Mouse (Mus musculus) embryonic facial prominence, embryonic 14.5 days (tissue): ENCODE results near the gene 4930556J24Rik. TPM values are rescaled to one million over a fixed set of nuclear protein-coding genes. Genes with fewer than 3 reads are reported as not detected.

Experiments used
- ATAC-seq: fragments of 200-750 bp; cut with Nextera tagmentation; 2 replicates; pipeline ENCODE4 v1.8.0; 2017; ENCODE audit warnings: low read depth, moderate number of reproducible peaks, moderate TSS enrichment
- DNase-seq: peaks from one replicate; pipeline ENCODE4 v3.0.0-alpha.2; 2015; ENCODE audit warnings: low spot score
- H3K27ac ChIP-seq: fragments of 300-500 bp; sonication (generic); replicated peaks from 2 replicates; pipeline ENCODE4 v1.5.1; 2014; ENCODE audit warnings: low read depth, mild to moderate bottlenecking, low read length, moderate library complexity
- H3K27me3 ChIP-seq: fragments of 300-500 bp; sonication (generic); replicated peaks from 2 replicates; pipeline ENCODE4 v1.6.1; 2014; ENCODE audit warnings: low read length; ENCODE audit not compliant: control insufficient read depth, insufficient read depth
- H3K36me3 ChIP-seq: fragments of 300-500 bp; sonication (generic); 2 replicates; pipeline ENCODE4 v1.6.1; 2014; ENCODE audit warnings: low read length, mixed read lengths; ENCODE audit not compliant: control insufficient read depth, insufficient read depth
- H3K4me1 ChIP-seq: fragments of 300-500 bp; sonication (generic); 2 replicates; pipeline ENCODE4 v1.6.1; 2014; ENCODE audit warnings: antibody characterized with exemption, low read length; ENCODE audit not compliant: control insufficient read depth, insufficient read depth
- H3K4me2 ChIP-seq: fragments of 300-500 bp; sonication (generic); 2 replicates; pipeline ENCODE4 v1.6.1; 2014; ENCODE audit warnings: low read depth, mild to moderate bottlenecking, low read length, moderate library complexity, mixed read lengths
- H3K4me3 ChIP-seq: fragments of 300-500 bp; sonication (generic); 2 replicates; pipeline ENCODE4 v1.5.1; 2014; ENCODE audit warnings: low read depth, mild to moderate bottlenecking, low read length
- H3K9ac ChIP-seq: fragments of 300-500 bp; sonication (generic); 2 replicates; pipeline ENCODE4 v1.6.1; 2014; ENCODE audit warnings: low read depth, mild to moderate bottlenecking, low read length, moderate library complexity, mixed read lengths
- H3K9me3 ChIP-seq: fragments of 300-500 bp; sonication (generic); 2 replicates; pipeline ENCODE4 v1.6.1; 2016; ENCODE audit warnings: low read length; ENCODE audit not compliant: control insufficient read depth
- WGBS: fragments of 180-500 bp; shearing (Covaris S2); extraction: QIAGEN DNeasy Blood & Tissue Kit; methylation state at CpG from one replicate; pipeline ENCODE4 v1.1.7; 2014; 5-methylcytosine and 5-hydroxymethylcytosine counted together
- polyA plus RNA-seq: library from polyadenylated mRNA; unstranded; fragments of >200 nt; fragmentation: Nextera tagmentation; extraction: Ambion mirVana; gene quantifications from 2 replicates; pipeline ENCODE4 v1.2.1, GENCODE M21; 2014

Gene 4930556J24Rik
- polyA plus RNA-seq, 1 experiment from 2014 or later, result not detected

DNA sequence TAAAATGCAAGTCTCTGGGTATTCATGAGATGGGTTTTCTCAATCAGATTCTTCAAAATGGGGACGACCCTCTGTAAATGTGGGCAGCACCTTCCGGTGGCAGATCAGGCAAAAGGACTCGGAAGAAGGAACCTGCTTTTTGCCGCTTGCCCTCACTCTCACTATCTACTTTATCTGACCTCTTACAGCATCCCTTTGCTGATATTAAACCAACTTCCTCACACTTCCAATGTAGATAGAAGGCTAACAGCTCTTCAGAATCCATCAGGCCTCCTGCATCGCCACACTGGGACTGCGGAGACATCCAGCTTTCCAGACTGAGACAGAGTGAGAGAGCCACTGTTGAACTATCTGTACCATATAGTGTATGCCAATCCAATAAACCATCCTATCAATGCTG lies 53.8 kb downstream of the 4930556J24Rik start:
- ATAC-seq, result no peak
- H3K9ac ChIP-seq, result no peak overlapping the region
- H3K36me3 ChIP-seq, result peaks cover 18% of the 10 kb centered on the region
- no peak overlapping the region for H3K4me2 ChIP-seq
- H3K9me3 ChIP-seq, result no peaks in the 10 kb centered on the region
- H3K4me3 ChIP-seq, result no peak overlapping the region
- H3K27me3 ChIP-seq, result no peaks in the 10 kb centered on the region
- WGBS, result 94% methylated on average over 6 of the region's 6 CpGs
- DNase-seq, result no peak
- no peaks in the 10 kb centered on the region for H3K4me1 ChIP-seq
- no peak overlapping the region for H3K27ac ChIP-seq

DNA sequence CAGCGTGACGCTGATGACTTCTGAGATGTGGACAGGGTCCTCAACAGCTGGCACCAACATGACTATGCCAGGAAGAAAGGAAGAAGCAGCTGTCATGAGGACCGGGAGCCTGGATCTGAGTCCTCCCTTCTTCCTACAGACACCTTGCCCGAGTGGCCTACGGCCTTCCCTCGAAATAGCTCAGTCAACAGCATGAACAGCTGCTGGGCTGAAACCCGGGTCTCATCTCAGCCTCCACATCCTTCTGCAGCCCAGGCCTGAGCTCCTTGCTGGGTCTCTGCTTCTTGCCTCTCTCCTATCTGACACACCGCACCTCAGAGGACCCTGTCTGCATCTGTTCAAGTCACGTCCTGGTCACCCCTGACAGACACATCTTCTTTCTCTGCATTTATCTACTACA lies 54.5 kb downstream of the 4930556J24Rik start:
- 91% methylated on average over 9 of the region's 9 CpGs for WGBS

GRCm38 (mm10) chr11:3921281-3921850 lies 55.2 kb downstream of the 4930556J24Rik start:
- H3K9me3 ChIP-seq, result no peaks in the 10 kb centered on the region
- peaks cover 18% of the 10 kb centered on the region for H3K36me3 ChIP-seq
- DNase-seq (peak; percentile 66), ATAC-seq (no peak)
- H3K9ac ChIP-seq, result no peak overlapping the region
- H3K4me1 ChIP-seq, result no peaks in the 10 kb centered on the region
- H3K4me2 ChIP-seq, result no peak overlapping the region
- H3K4me3 ChIP-seq, result no peak overlapping the region
- WGBS, result 35% methylated on average over 8 of the region's 8 CpGs
- H3K27me3 ChIP-seq, result no peaks in the 10 kb centered on the region
- H3K27ac ChIP-seq, result no peak overlapping the region

More for the DNA sequence above, 54.5 kb downstream of the 4930556J24Rik start:
- H3K27me3 ChIP-seq, result no peaks in the 10 kb centered on the region
- no peaks in the 10 kb centered on the region for H3K4me1 ChIP-seq
- no peak overlapping the region for H3K9ac ChIP-seq
- no peak overlapping the region for H3K4me3 ChIP-seq
- peaks cover 18% of the 10 kb centered on the region for H3K36me3 ChIP-seq
- ATAC-seq (no peak), DNase-seq (no peak)
- no peak overlapping the region for H3K4me2 ChIP-seq
- H3K9me3 ChIP-seq, result no peaks in the 10 kb centered on the region
- H3K27ac ChIP-seq, result no peak overlapping the region

DNA sequence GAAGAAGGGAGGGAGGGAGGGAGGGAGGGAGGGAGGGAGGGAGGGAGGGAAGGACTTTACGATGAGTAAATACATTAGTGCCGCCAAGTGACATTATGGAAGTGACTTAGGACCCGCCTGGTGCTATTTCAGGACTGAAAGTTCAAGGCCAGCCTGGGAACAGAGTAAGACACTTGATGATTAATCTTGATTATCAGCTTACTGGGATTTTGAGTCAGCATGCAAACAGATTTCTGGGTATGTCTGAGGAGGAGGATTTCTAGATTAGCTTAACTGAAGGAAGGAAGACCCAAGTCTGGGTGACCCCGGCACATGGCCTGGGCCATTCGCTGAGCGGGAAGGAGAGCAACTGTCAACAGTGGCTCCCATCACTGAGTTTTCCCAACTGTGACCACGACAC lies 56.1 kb downstream of the 4930556J24Rik start:
- H3K27me3 ChIP-seq, result no peaks in the 10 kb centered on the region
- H3K9me3 ChIP-seq, result no peaks in the 10 kb centered on the region
- H3K4me1 ChIP-seq, result no peaks in the 10 kb centered on the region
- H3K9ac ChIP-seq, result no peak overlapping the region
- H3K36me3 ChIP-seq, result peaks cover 18% of the 10 kb centered on the region
- DNase-seq (no peak), ATAC-seq (no peak)
- H3K27ac ChIP-seq, result no peak overlapping the region
- no peak overlapping the region for H3K4me3 ChIP-seq
- H3K4me2 ChIP-seq, result no peak overlapping the region
- WGBS, result 93% methylated on average over 7 of the region's 7 CpGs

GRCm38 (mm10) chr11:3918738-3919137 lies 57.8 kb downstream of the 4930556J24Rik start:
- DNase-seq, result no peak
- no peaks in the 10 kb centered on the region for H3K27me3 ChIP-seq
- H3K4me2 ChIP-seq, result no peak overlapping the region
- no peak for ATAC-seq
- H3K9ac ChIP-seq, result no peak overlapping the region
- peaks cover 11% of the 10 kb centered on the region for H3K36me3 ChIP-seq
- no peaks in the 10 kb centered on the region for H3K4me1 ChIP-seq
- no peak overlapping the region for H3K27ac ChIP-seq
- 38% methylated on average over 1 of the region's 1 CpGs for WGBS
- H3K9me3 ChIP-seq, result no peaks in the 10 kb centered on the region
- no peak overlapping the region for H3K4me3 ChIP-seq

- H3K27ac ChIP-seq, result peak within 1 kb of the TSS; percentile 84
- peak; percentile 87 for DNase-seq
Observed at GRCm38 (mm10) chr11:3914109-3914840, 62.3 kb downstream of the 4930556J24Rik start, which contains the start of gene Slc35e4. Gene Slc35e4 (minus strand): TSS chr11:3914664.

DNA sequence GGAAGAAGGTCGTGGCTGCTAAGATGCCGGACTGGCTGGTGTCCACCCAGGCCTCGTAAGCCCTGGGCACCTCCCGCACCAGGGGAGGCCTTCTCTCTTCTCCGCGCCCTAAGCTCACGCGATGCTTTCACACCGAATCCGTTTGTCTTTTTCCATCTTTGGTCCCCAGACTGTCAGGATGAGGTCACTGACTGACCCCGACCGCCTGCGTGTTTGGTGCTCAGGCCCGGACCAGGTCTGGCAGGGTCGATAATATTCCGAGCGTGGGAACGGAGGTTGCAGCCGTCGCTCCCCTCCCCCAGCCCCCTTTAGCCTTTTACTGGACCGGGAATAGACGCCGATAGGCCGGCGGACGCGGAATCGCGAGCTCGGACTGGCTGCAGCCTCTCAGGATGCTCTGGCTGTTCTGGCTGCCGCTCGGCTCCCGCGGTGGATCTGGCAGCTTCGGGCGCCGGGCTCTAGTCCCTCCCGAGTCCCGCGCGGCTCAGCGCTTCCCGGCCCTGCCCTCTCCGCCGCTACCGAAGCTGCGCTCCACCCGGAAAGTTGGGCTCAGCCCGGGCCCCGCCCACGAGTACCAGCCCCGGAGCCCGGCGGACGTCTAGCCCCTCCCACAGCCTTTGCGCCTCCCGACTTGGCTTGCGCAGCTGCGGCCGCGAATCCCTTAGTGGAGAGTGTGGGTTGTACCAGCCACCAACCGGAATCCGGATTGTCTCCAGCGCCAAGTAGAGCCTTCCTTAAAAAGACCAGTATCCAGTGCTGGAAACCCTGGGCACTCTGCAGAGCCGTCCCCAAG lies 63.1 kb downstream of the 4930556J24Rik start:
- peak overlapping the region; percentile 69 for H3K9ac ChIP-seq
- no peaks in the 10 kb centered on the region for H3K36me3 ChIP-seq
- WGBS, result under 1% methylated on average over 42 of the region's 65 CpGs
- peaks cover 20% of the 10 kb centered on the region for H3K4me1 ChIP-seq
- DNase-seq, result peak; percentile 95
- peak overlapping the region; percentile 69 for H3K4me2 ChIP-seq
- peak overlapping the region; percentile 84 for H3K27ac ChIP-seq
- H3K4me3 ChIP-seq, result peak overlapping the region; percentile 60
- no peaks in the 10 kb centered on the region for H3K27me3 ChIP-seq
- ATAC-seq, result peak; percentile 90
- H3K9me3 ChIP-seq, result no peaks in the 10 kb centered on the region

More at GRCm38 (mm10) chr11:3914109-3914840, 62.3 kb downstream of the 4930556J24Rik start, which contains the start of gene Slc35e4:
- H3K27me3 ChIP-seq, result no peaks in the 10 kb centered on the region
- H3K4me3 ChIP-seq, result peak within 1 kb of the TSS; percentile 60
- under 1% methylated on average over 28 of the region's 28 CpGs for WGBS
- peaks cover 20% of the 10 kb centered on the region for H3K4me1 ChIP-seq
- H3K4me2 ChIP-seq, result peak within 1 kb of the TSS; percentile 69
- ATAC-seq, result peak; percentile 71
- H3K9ac ChIP-seq, result peak within 1 kb of the TSS; percentile 69
- no peaks in the 10 kb centered on the region for H3K36me3 ChIP-seq
- no peaks in the 10 kb centered on the region for H3K9me3 ChIP-seq

GRCm38 (mm10) chr11:3912875-3913271 lies 63.7 kb downstream of the 4930556J24Rik start:
- DNase-seq (peak; percentile 35), ATAC-seq (no peak)
- peak overlapping the region; percentile 69 for H3K4me2 ChIP-seq
- H3K9ac ChIP-seq, result peak overlapping the region; percentile 69
- H3K27ac ChIP-seq, result no peak overlapping the region
- no peaks in the 10 kb centered on the region for H3K9me3 ChIP-seq
- H3K36me3 ChIP-seq, result no peaks in the 10 kb centered on the region
- no peaks in the 10 kb centered on the region for H3K27me3 ChIP-seq
- peaks cover 20% of the 10 kb centered on the region for H3K4me1 ChIP-seq
- 2% methylated on average over 11 of the region's 16 CpGs for WGBS
- H3K4me3 ChIP-seq, result peak overlapping the region; percentile 60
